Mouse (Mus musculus) lung, postnatal 0 days (tissue): ENCODE measurements around the gene Gm8369.

Experiments used
- CTCF ChIP-seq: IDR thresholded peaks from 2 replicates; pipeline ENCODE4 v1.5.1; 2016; ENCODE audit warnings: antibody characterized with exemption, mild to moderate bottlenecking
- EP300 ChIP-seq: IDR thresholded peaks from 2 replicates; pipeline ENCODE4 v1.6.1; 2016; ENCODE audit warnings: antibody characterized with exemption, mild to moderate bottlenecking, control low read depth

DNA sequence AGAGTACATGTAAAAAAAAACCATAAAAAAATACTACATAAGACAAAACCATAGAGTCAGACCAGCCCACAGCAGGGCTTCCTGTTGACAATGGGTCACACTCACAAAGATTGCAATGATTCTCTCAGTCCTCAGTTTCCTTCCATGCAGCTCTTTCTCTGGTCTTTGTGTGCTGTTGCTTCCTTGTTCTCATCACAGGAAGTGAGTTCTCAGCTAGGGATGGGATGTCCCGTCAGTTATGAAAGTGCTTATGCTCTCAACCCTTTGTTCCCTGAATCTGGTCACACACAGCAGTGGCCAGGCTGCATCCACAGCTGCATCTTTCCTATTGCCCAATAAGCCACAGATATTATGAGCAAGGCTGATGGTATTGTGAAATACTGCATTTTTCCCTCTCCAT lies 27.7 kb downstream of the Gm8369 start:
- TF ChIP-seq EP300: no peak
- no peak for TF ChIP-seq CTCF
